Mouse (Mus musculus): ENCODE measurements around the gene Aup1.

Aup1 gene

GRCm38 (mm10) chr6:83054074-83054851 is at the start of gene Aup1:
TSS of gene Aup1 (plus strand) at chr6:83054521.
- DNase-seq (ENCODE audit: low read depth, low spot score): peak; percentile 98

- DNase-seq (ENCODE audit: low read depth, low spot score): no peak
These were observed 49.4 kb upstream of the Aup1 start for GRCm38 (mm10) chr6:83004872-83005271.

- no peak for DNase-seq (ENCODE audit: low read depth, low spot score)
These were observed 48.8 kb upstream of the Aup1 start for GRCm38 (mm10) chr6:83005444-83006011.

- no peak for DNase-seq (ENCODE audit: low read depth, low spot score)
These were observed 48.2 kb upstream of the Aup1 start for GRCm38 (mm10) chr6:83006114-83006513.

- DNase-seq (ENCODE audit: low read depth, low spot score): no peak
These were observed 45.7 kb upstream of the Aup1 start for GRCm38 (mm10) chr6:83008659-83009058.

GRCm38 (mm10) chr6:83010010-83010409 is 44.3 kb upstream of the Aup1 start:
- no peak for DNase-seq (ENCODE audit: low read depth, low spot score)

GRCm38 (mm10) chr6:83011255-83011654 is 43.1 kb upstream of the Aup1 start:
- no peak for DNase-seq (ENCODE audit: low read depth, low spot score)

- no peak for DNase-seq (ENCODE audit: low read depth, low spot score)
These were observed 42.6 kb upstream of the Aup1 start for GRCm38 (mm10) chr6:83011756-83012155.

GRCm38 (mm10) chr6:83013444-83013843 is 40.9 kb upstream of the Aup1 start:
- no peak for DNase-seq (ENCODE audit: low read depth, low spot score)

- no peak for DNase-seq (ENCODE audit: low read depth, low spot score)
These were observed 39.5 kb upstream of the Aup1 start for GRCm38 (mm10) chr6:83014482-83015466.

GRCm38 (mm10) chr6:83015749-83016148 is 38.6 kb upstream of the Aup1 start:
- no peak for DNase-seq (ENCODE audit: low read depth, low spot score)

GRCm38 (mm10) chr6:83017190-83017589 is 37.1 kb upstream of the Aup1 start:
- no peak for DNase-seq (ENCODE audit: low read depth, low spot score)

- DNase-seq (ENCODE audit: low read depth, low spot score): no peak
These were observed 35.3 kb upstream of the Aup1 start for GRCm38 (mm10) chr6:83019044-83019443.

- DNase-seq (ENCODE audit: low read depth, low spot score): no peak
These were observed 34.2 kb upstream of the Aup1 start for GRCm38 (mm10) chr6:83020121-83020520.

GRCm38 (mm10) chr6:83020836-83021593 is 33.3 kb upstream of the Aup1 start:
- no peak for DNase-seq (ENCODE audit: low read depth, low spot score)

GRCm38 (mm10) chr6:83023008-83023407 is 31.3 kb upstream of the Aup1 start:
- no peak for DNase-seq (ENCODE audit: low read depth, low spot score)

- no peak for DNase-seq (ENCODE audit: low read depth, low spot score)
These were observed 30.5 kb upstream of the Aup1 start for GRCm38 (mm10) chr6:83023786-83024185.

GRCm38 (mm10) chr6:83024421-83024820 is 29.9 kb upstream of the Aup1 start:
- no peak for DNase-seq (ENCODE audit: low read depth, low spot score)

- DNase-seq (ENCODE audit: low read depth, low spot score): no peak
These were observed 29.1 kb upstream of the Aup1 start for GRCm38 (mm10) chr6:83025221-83025620.

- no peak for DNase-seq (ENCODE audit: low read depth, low spot score)
These were observed 27.0 kb upstream of the Aup1 start for GRCm38 (mm10) chr6:83027293-83027692.

GRCm38 (mm10) chr6:83027706-83028105 is 26.6 kb upstream of the Aup1 start:
- DNase-seq (ENCODE audit: low read depth, low spot score): no peak
